Mouse (Mus musculus) forebrain, embryonic 13.5 days (tissue): ENCODE data around the gene Eef1e1. TPM values are rescaled to one million over a fixed set of nuclear protein-coding genes. Genes with fewer than 3 reads are reported as not detected.
"Not testable (repeated sequence)": the region's sequence is repeated elsewhere in the genome, so short reads cannot be mapped to it uniquely, and the experiment has no call there.

Experiments
- ATAC-seq: fragments of 200-750 bp; cut with Nextera tagmentation; 2 replicates; pipeline ENCODE4 v1.8.0; 2017
- H3K27ac ChIP-seq: fragments of 300-500 bp; sonication (generic); 2 replicates; pipeline ENCODE4 v1.5.1; 2015; ENCODE audit warnings: inconsistent platforms, mild to moderate bottlenecking, moderate library complexity
- H3K27me3 ChIP-seq: fragments of 300-500 bp; sonication (generic); 2 replicates; pipeline ENCODE4 v1.6.1; 2015; ENCODE audit warnings: mild to moderate bottlenecking, inconsistent platforms
- H3K36me3 ChIP-seq: fragments of 300-500 bp; sonication (generic); 2 replicates; pipeline ENCODE4 v1.6.1; 2015; ENCODE audit warnings: mild to moderate bottlenecking, inconsistent platforms; ENCODE audit not compliant: poor library complexity, severe bottlenecking
- H3K4me1 ChIP-seq: fragments of 300-500 bp; sonication (generic); 2 replicates; pipeline ENCODE4 v1.6.1; 2015; ENCODE audit warnings: inconsistent platforms
- H3K4me2 ChIP-seq: fragments of 300-500 bp; sonication (generic); 2 replicates; pipeline ENCODE4 v1.6.1; 2015; ENCODE audit warnings: inconsistent platforms, mild to moderate bottlenecking, moderate library complexity
- H3K4me3 ChIP-seq: fragments of 300-500 bp; sonication (generic); 2 replicates; pipeline ENCODE4 v1.5.1; 2015; ENCODE audit warnings: mild to moderate bottlenecking, inconsistent platforms
- H3K9ac ChIP-seq: fragments of 300-500 bp; sonication (generic); 2 replicates; pipeline ENCODE4 v1.6.1; 2015; ENCODE audit warnings: mild to moderate bottlenecking, inconsistent platforms
- H3K9me3 ChIP-seq: fragments of 300-500 bp; sonication (generic); replicated peaks from 2 replicates; pipeline ENCODE4 v1.6.1; 2016; ENCODE audit warnings: inconsistent platforms
- WGBS: fragments of 180-500 bp; shearing (Covaris S2); methylation state at CpG from one replicate; pipeline ENCODE4 v1.1.7; 2015; 5-methylcytosine and 5-hydroxymethylcytosine counted together
- polyA plus RNA-seq: library from polyadenylated mRNA; unstranded; fragments of >200 nt; fragmentation: Nextera tagmentation; extraction: Ambion mirVana; gene quantifications from 2 replicates; pipeline ENCODE4 v1.2.1, GENCODE M21; 2015

The Eef1e1 gene
- 77.6 and 85.1 TPM in 2 replicates for polyA plus RNA-seq

DNA sequence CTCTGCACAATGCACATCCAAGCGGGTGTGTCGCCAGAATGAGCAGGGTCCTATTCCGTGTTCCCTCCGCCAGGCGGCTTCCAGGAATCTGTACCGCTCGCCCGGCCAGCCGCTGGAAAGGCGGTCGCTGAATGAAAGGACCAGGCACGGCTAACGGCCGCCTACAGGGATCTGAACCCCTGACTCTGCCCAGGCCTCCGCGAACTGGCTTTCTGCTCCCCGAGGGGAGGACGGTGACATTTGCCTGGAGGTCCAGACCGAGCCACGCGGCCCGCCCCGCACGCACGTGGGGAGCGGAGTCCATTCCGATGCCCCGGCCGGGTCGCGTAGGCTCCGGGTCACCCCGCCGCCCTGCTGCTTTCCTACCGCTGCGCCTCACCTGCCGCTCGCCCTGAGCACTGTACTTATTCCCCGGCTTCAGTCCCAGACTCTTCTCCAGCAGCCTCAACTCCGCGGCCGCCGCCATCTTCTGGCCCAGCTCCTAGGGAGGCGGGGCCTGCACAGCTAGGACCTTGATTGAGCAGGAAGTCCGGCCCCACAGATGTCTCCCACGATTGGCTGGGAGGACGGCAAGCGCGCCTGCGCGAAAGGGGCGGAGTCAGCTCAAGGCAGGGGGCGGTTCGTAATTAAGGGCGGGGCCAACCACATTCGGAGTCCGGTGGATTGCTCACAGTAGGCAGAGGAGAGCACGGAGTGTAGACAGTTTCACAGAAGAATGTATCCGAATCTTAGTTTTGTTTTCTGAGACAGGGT is at the start of gene Eef1e1:
TSS of gene Eef1e1 (minus strand) at position 531 of the 753 bp plus-strand sequence.
- Histone ChIP-seq H3K4me3 (peak within 1 kb of the TSS; percentile 84), H3K4me2 (peak within 1 kb of the TSS; percentile 76), H3K9me3 (0 out of 2 replicates have a peak, but pooled peaks cover 6% of the 10 kb centered on the region), H3K27me3 (no peaks in the 10 kb centered on the region), H3K27ac (peak within 1 kb of the TSS; percentile 62), H3K9ac (peak within 1 kb of the TSS; percentile 84), H3K36me3 (peaks cover 24% of the 10 kb centered on the region), H3K4me1 (peaks cover 9% of the 10 kb centered on the region)
- under 1% methylated on average over 59 of the region's 59 CpGs for WGBS
- ATAC-seq, result peak; percentile 99

DNA sequence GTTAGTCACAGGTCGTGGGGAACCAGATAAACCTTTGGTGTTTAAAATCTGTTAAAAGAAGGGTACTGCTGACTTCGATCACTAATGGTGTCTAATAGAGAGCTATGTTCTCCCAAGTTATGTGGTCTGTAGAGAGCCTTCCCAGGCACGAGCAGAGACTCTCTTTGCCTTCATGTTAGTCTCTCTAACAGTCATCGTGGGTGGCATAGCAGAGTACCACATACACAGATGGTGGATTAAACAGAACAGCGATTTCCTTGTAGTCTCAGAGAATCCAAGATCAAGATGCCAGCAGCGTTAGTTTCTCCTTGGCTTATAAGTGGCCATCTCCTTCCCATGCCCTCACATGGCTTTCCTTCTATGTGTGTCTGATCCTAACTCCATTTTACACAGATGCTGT is 32.0 kb upstream of the Eef1e1 start:
- Histone ChIP-seq H3K9me3 (no peaks in the 10 kb centered on the region), H3K4me1 (no peaks in the 10 kb centered on the region), H3K27me3 (no peaks in the 10 kb centered on the region), H3K27ac (no peak overlapping the region), H3K36me3 (no peaks in the 10 kb centered on the region), H3K4me3 (no peak overlapping the region), H3K9ac (no peak overlapping the region), H3K4me2 (no peak overlapping the region)
- no peak for ATAC-seq
- 88% methylated on average over 6 of the region's 6 CpGs for WGBS

DNA sequence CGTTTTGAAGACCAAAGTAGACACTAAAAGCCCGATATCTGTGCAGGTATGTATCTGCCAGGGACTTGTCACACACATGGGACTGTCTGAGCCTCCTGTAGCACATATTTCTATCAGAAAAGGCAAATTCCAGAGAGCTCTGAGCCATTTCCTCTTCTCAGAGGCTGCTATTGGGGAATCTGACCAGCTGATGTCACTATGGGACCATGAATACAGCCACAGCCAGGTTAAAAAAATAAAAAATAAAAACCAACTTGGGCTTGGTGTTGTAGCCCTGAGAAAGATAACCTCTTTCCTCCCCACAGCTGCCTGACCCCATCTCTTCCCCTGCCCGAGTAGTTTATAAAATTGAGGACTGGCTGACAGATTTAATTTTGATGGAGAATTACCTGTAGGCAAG is 31.2 kb upstream of the Eef1e1 start:
- Histone ChIP-seq H3K27me3 (no peaks in the 10 kb centered on the region), H3K4me3 (no peak overlapping the region), H3K36me3 (no peaks in the 10 kb centered on the region), H3K4me1 (no peaks in the 10 kb centered on the region), H3K4me2 (no peak overlapping the region), H3K9me3 (no peaks in the 10 kb centered on the region), H3K27ac (no peak overlapping the region), H3K9ac (no peak overlapping the region)
- WGBS, result 65% methylated on average over 3 of the region's 3 CpGs
- ATAC-seq, result peak; percentile 41; the same call in 1 of the 2 replicates

DNA sequence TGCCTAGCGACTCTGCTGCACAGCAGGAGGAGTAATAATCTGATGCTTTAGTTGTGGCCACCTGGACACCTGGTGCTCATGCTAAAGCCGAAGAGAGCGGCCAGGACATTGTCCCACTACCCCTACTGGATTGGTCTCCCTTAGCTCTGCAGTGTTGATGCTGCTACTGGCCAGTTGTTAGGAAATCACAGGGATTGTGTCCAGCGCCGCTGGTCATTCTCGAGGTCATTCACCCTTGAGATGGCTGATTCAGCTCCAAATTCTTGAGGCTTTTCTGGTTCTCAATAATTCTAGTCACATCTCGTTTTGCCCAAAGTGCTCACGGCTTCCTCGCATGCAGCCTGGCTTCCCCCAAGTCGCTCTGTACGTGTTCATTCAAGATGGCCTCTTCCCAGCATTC is 29.9 kb upstream of the Eef1e1 start:
- no peak overlapping the region for H3K4me3 ChIP-seq
- H3K36me3 ChIP-seq, result no peaks in the 10 kb centered on the region
- no peak overlapping the region for H3K9ac ChIP-seq
- no peak overlapping the region for H3K4me2 ChIP-seq
- ATAC-seq, result no peak
- no peaks in the 10 kb centered on the region for H3K27me3 ChIP-seq
- WGBS, result 82% methylated on average over 11 of the region's 11 CpGs
- no peak overlapping the region for H3K27ac ChIP-seq
- no peaks in the 10 kb centered on the region for H3K9me3 ChIP-seq
- no peaks in the 10 kb centered on the region for H3K4me1 ChIP-seq

DNA sequence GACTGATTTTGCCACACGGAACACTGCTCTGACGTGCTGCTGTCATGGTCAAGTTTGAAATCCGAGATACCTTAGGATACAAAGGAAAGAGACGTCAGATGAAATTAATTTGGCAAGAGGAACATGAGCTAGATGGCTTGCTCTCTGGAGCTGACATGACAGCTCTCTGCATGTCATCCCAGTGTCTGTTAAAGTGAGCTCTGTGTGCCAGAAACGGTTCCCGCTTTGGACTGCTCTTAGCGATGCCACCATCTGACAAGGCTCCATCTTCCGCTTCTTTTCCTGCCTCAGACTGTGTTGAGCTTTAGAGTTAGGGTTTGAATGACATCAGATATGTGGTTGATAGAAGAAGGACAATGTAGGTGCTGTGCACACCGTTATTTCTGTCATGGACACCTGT is 13.5 kb upstream of the Eef1e1 start:
- H3K36me3 ChIP-seq, result no peaks in the 10 kb centered on the region
- 82% methylated on average over 9 of the region's 9 CpGs for WGBS
- H3K4me3 ChIP-seq, result no peak overlapping the region
- no peaks in the 10 kb centered on the region for H3K9me3 ChIP-seq
- no peak overlapping the region for H3K9ac ChIP-seq
- H3K4me2 ChIP-seq, result no peak overlapping the region
- no peaks in the 10 kb centered on the region for H3K27me3 ChIP-seq
- H3K4me1 ChIP-seq, result no peaks in the 10 kb centered on the region
- ATAC-seq, result no peak
- no peak overlapping the region for H3K27ac ChIP-seq

DNA sequence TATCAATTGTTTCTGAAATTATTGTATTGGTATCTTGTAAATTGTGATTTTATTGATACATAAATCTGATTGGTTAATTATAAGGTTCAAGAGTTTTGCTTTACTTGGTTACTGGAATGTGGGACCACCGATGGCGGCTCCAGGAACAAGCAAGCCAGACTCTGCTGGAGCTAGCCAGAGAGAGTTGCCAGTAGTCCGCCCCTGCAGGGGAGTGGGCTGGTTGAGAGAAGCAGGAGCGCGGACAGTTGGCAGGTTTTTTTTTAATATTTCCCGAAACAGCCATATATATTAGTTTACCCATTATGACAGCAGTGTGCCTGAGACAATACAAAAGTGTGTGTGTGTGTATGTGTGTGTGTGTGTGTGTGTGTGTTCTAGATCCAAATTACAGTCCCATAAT is 12.6 kb upstream of the Eef1e1 start:
- not testable (repeated sequence) for H3K4me3 ChIP-seq, H3K27me3 ChIP-seq, ATAC-seq, H3K4me1 ChIP-seq, H3K9ac ChIP-seq, H3K9me3 ChIP-seq, H3K4me2 ChIP-seq, H3K36me3 ChIP-seq, H3K27ac ChIP-seq
- WGBS, result 91% methylated on average over 6 of the region's 6 CpGs

DNA sequence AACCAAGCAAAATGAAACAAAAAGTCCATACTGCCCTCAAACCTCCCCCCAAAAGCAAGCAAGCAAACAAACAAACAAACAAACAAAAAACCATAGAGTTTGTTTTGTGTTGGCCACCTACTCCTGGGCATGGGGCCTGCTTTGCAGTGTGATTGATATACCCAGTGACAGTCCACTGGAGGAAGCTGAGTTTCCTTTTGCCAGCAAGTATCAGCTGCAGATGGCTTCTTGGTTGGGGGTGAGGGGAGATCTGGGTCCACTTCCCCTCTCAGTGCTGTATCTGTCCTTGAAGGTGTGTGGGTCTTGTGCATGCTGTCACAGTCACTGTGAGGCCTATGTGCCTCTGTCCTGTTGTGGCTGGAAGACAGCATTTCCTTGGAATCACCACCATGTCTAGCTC is 11.2 kb upstream of the Eef1e1 start:
- no peaks in the 10 kb centered on the region for H3K36me3 ChIP-seq
- no peak overlapping the region for H3K27ac ChIP-seq
- H3K4me2 ChIP-seq, result no peak overlapping the region
- H3K27me3 ChIP-seq, result no peaks in the 10 kb centered on the region
- no peaks in the 10 kb centered on the region for H3K4me1 ChIP-seq
- ATAC-seq, result no peak
- H3K9me3 ChIP-seq, result no peaks in the 10 kb centered on the region
- no peak overlapping the region for H3K9ac ChIP-seq
- no peak overlapping the region for H3K4me3 ChIP-seq

DNA sequence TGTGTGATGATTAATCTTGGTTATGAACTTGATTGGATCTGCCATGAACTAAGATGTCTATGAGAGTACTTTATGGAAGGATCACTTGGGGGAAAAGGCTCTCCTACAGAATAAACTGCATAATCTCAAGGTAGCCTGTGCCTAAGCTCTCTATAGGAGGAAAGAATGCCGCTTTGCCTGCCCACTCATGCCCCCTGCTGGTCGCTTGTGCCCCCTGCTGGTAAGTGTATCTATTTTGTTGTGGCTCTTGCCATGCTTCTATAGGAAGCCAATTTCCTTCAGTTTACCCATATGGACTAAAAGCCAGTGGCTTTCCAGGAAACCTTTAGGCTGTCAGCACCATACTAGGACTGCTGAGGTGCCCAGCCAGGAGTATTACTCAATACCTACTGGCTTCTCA is 9.7 kb upstream of the Eef1e1 start:
- H3K4me3 ChIP-seq, result no peak overlapping the region
- no peak for ATAC-seq
- H3K4me1 ChIP-seq, result no peaks in the 10 kb centered on the region
- no peak overlapping the region for H3K4me2 ChIP-seq
- H3K27ac ChIP-seq, result no peak overlapping the region
- 30% methylated on average over 2 of the region's 2 CpGs for WGBS
- H3K9ac ChIP-seq, result no peak overlapping the region
- no peaks in the 10 kb centered on the region for H3K27me3 ChIP-seq
- no peaks in the 10 kb centered on the region for H3K36me3 ChIP-seq
- no peaks in the 10 kb centered on the region for H3K9me3 ChIP-seq

DNA sequence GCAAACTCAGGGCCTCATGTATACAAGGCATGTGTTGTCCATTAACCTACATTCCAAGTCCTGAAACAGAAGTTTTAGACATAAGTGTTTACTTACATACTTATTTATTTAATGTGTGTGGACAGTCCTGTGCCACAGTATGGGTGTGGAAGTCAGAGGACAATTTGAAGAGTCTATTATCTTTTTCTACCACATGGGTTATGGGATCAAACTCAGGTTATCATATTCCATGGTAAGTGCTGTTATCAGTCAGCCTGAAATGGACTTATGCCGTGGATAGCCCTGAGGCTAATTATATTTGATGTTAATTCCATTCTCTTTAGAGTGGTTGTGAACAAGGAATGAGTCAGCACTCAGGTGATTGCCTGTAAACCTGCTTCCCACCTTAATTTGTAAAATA is 5.9 kb upstream of the Eef1e1 start:
- H3K36me3 ChIP-seq, result no peaks in the 10 kb centered on the region
- 0 out of 2 replicates have a peak, but pooled peaks cover 6% of the 10 kb centered on the region for H3K9me3 ChIP-seq
- no peak overlapping the region for H3K9ac ChIP-seq
- no peak overlapping the region for H3K27ac ChIP-seq
- no peaks in the 10 kb centered on the region for H3K27me3 ChIP-seq
- ATAC-seq, result no peak
- H3K4me2 ChIP-seq, result no peak overlapping the region
- 64% methylated on average over 1 of the region's 1 CpGs for WGBS
- H3K4me1 ChIP-seq, result no peaks in the 10 kb centered on the region
- no peak overlapping the region for H3K4me3 ChIP-seq

DNA sequence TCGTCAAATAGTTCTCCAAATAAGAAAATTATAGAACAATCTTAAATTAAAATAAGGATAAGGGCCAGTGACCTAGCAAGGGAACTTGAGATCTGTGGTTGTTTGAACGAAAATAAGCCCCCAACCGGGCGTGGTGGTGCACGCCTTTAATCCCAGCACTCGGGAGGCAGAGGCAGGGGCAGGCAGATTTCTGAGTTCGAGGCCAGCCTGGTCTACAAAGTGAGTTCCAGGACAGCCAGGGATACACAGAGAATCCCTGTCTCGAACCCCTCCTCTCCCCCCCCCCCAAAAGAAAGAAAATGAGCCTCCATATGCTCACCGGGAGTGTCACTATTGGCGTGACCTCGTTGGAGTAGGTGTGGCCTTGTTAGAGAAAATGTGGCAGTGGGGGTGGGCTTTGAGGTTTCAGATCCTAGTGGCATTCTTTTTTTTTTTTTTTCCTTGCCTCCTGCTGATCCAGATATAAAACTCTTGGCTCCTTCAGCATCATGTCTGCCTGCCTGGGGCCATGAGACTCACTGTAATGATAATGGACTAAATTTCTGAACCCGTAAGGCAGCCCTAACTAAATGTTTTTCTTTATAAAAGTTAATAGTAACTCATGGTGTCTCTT is 772 bp upstream of the Eef1e1 start:
- Histone ChIP-seq H3K27me3 (no peaks in the 10 kb centered on the region), H3K4me1 (peaks cover 9% of the 10 kb centered on the region), H3K4me2 (no peak overlapping the region), H3K36me3 (peaks cover 14% of the 10 kb centered on the region), H3K9me3 (0 out of 2 replicates have a peak, but pooled peaks cover 6% of the 10 kb centered on the region), H3K9ac (no peak overlapping the region), H3K4me3 (no peak overlapping the region), H3K27ac (no peak overlapping the region)
- no peak for ATAC-seq
- 89% methylated on average over 12 of the region's 12 CpGs for WGBS

DNA sequence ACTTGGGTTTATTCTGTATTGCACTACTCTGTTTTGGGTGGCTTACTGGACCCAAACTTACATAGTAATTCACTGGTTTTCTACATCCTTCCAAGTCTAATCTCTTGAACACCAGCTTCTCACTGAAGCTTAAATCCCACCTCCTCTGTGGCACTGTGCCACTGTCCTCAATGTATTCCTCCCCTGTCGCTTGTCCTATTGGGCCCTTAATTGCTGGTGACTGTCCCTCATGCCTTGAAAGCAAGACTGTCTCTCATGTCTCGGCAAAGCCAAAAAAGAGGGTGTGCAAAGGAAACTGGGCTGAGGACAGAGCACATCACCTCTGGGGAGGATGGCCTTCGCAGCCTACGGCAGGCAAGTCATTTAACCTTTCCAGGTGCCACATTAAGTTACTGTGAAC is 993 bp downstream of the Eef1e1 start:
- Histone ChIP-seq H3K27me3 (no peaks in the 10 kb centered on the region), H3K4me1 (peaks cover 9% of the 10 kb centered on the region), H3K4me3 (peak overlapping the region; percentile 84), H3K4me2 (peak overlapping the region; percentile 76), H3K36me3 (peaks cover 32% of the 10 kb centered on the region), H3K27ac (no peak overlapping the region), H3K9ac (peak overlapping the region; percentile 84), H3K9me3 (0 out of 2 replicates have a peak, but pooled peaks cover 6% of the 10 kb centered on the region)
- 26% methylated on average over 4 of the region's 4 CpGs for WGBS
- no peak for ATAC-seq

DNA sequence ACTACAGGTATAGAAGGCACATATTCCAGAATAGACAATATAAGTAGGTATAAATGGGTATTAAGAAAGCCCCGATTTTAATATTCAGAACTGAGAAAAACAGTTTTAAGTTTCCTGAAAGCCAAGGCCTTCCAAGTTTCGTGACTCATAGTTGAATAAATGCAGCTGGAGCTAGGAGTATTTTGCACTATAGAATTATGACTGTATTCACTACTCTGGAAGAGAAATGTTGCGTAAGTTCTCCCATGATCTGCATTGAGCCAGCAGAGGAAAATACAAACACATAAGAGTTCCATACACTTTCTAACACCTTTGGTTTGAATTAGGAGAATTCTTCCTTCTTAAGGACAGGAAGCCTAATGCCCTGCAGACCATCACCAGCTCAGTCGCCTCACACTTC is 8.6 kb downstream of the Eef1e1 start:
- no peak overlapping the region for H3K9ac ChIP-seq
- H3K4me1 ChIP-seq, result no peaks in the 10 kb centered on the region
- H3K4me3 ChIP-seq, result no peak overlapping the region
- peaks cover 93% of the 10 kb centered on the region for H3K36me3 ChIP-seq
- 95% methylated on average over 4 of the region's 4 CpGs for WGBS
- H3K9me3 ChIP-seq, result no peaks in the 10 kb centered on the region
- no peak for ATAC-seq
- no peaks in the 10 kb centered on the region for H3K27me3 ChIP-seq
- no peak overlapping the region for H3K27ac ChIP-seq
- H3K4me2 ChIP-seq, result no peak overlapping the region
